Mouse (Mus musculus) intestine, postnatal 0 days (tissue): ENCODE data around the gene Slc22a14. TPM values are rescaled to one million over a fixed set of nuclear protein-coding genes. Genes with fewer than 3 reads are reported as not detected.

Experiments
- ATAC-seq: fragments of 200-750 bp; cut with Nextera tagmentation; 2 replicates; pipeline ENCODE4 v1.8.0; 2017; ENCODE audit warnings: mild to moderate bottlenecking, moderate TSS enrichment, moderate library complexity
- H3K27ac ChIP-seq: fragments of 300-500 bp; sonication (generic); 2 replicates; pipeline ENCODE4 v1.5.1; 2014; ENCODE audit warnings: mild to moderate bottlenecking, low read depth, low read length, moderate library complexity
- H3K27me3 ChIP-seq: fragments of 300-500 bp; sonication (generic); replicated peaks from 2 replicates; pipeline ENCODE4 v1.6.1; 2014; ENCODE audit warnings: low read length, mixed read lengths; ENCODE audit not compliant: control insufficient read depth, insufficient read depth
- H3K36me3 ChIP-seq: fragments of 300-500 bp; sonication (generic); 2 replicates; pipeline ENCODE4 v1.6.1; 2014; ENCODE audit warnings: mild to moderate bottlenecking, moderate library complexity; ENCODE audit not compliant: control insufficient read depth, insufficient read depth
- H3K4me1 ChIP-seq: fragments of 300-500 bp; sonication (generic); replicated peaks from 2 replicates; pipeline ENCODE4 v1.6.1; 2014; ENCODE audit warnings: antibody characterized with exemption, low read length, mixed read lengths; ENCODE audit not compliant: control insufficient read depth, insufficient read depth
- H3K4me2 ChIP-seq: fragments of 300-500 bp; sonication (generic); replicated peaks from 2 replicates; pipeline ENCODE4 v1.6.1; 2014; ENCODE audit warnings: low read depth, mild to moderate bottlenecking, moderate library complexity
- H3K4me3 ChIP-seq: fragments of 300-500 bp; sonication (generic); 2 replicates; pipeline ENCODE4 v1.5.1; 2014; ENCODE audit warnings: low read depth, low read length
- H3K9ac ChIP-seq: fragments of 300-500 bp; sonication (generic); 2 replicates; pipeline ENCODE4 v1.6.1; 2014; ENCODE audit warnings: mild to moderate bottlenecking, low read depth, low read length
- H3K9me3 ChIP-seq: fragments of 300-500 bp; sonication (generic); 2 replicates; pipeline ENCODE4 v1.6.1; 2016; ENCODE audit warnings: mixed run types; ENCODE audit not compliant: control insufficient read depth
- CTCF ChIP-seq: sonication (generic); IDR thresholded peaks from 2 replicates; pipeline ENCODE4 v1.5.1; 2016; ENCODE audit warnings: low read depth, mild to moderate bottlenecking, control low read depth, antibody characterized with exemption, moderate library complexity
- WGBS: fragments of 180-500 bp; shearing (Covaris S2); extraction: QIAGEN DNeasy Blood & Tissue Kit; methylation state at CpG from one replicate; pipeline ENCODE4 v1.1.7; 2014; 5-methylcytosine and 5-hydroxymethylcytosine counted together
- polyA plus RNA-seq: library from polyadenylated mRNA; unstranded; fragments of >200 nt; fragmentation: Nextera tagmentation; extraction: Ambion mirVana; gene quantifications from 2 replicates; pipeline ENCODE4 v1.2.1, GENCODE M21; 2015

Gene Slc22a14
- polyA plus RNA-seq, 1 experiment from 2014 or later: not detected

GRCm38 (mm10) chr9:119256161-119256560 is 109.2 kb downstream of the Slc22a14 start:
- H3K27ac ChIP-seq: no peak overlapping the region
- H3K4me2 ChIP-seq: no peak overlapping the region
- no peak for TF ChIP-seq CTCF
- no peaks in the 10 kb centered on the region for H3K4me1 ChIP-seq
- peaks cover 63% of the 10 kb centered on the region for H3K36me3 ChIP-seq
- H3K4me3 ChIP-seq: no peak overlapping the region
- H3K9ac ChIP-seq: no peak overlapping the region
- ATAC-seq: no peak
- H3K9me3 ChIP-seq: no peaks in the 10 kb centered on the region
- 97% methylated on average over 12 of the region's 12 CpGs for WGBS
- H3K27me3 ChIP-seq: no peaks in the 10 kb centered on the region

GRCm38 (mm10) chr9:119255096-119255495 is 110.3 kb downstream of the Slc22a14 start:
- Histone ChIP-seq H3K27ac (no peak overlapping the region), H3K4me1 (no peaks in the 10 kb centered on the region), H3K36me3 (peaks cover 68% of the 10 kb centered on the region), H3K4me2 (no peak overlapping the region), H3K9me3 (no peaks in the 10 kb centered on the region), H3K27me3 (no peaks in the 10 kb centered on the region), H3K9ac (no peak overlapping the region), H3K4me3 (no peak overlapping the region)
- no peak for TF ChIP-seq CTCF
- ATAC-seq: no peak
- 92% methylated on average over 1 of the region's 1 CpGs for WGBS

- ATAC-seq: no peak
- WGBS: 86% methylated on average over 2 of the region's 2 CpGs
- Histone ChIP-seq H3K27ac (no peak overlapping the region), H3K9ac (no peak overlapping the region), H3K9me3 (no peaks in the 10 kb centered on the region), H3K36me3 (peaks cover 71% of the 10 kb centered on the region), H3K4me1 (no peaks in the 10 kb centered on the region; the same call in 1 of the 2 replicates), H3K4me3 (no peak overlapping the region), H3K4me2 (no peak overlapping the region), H3K27me3 (no peaks in the 10 kb centered on the region)
- TF ChIP-seq CTCF: peak; percentile 25
Measured at GRCm38 (mm10) chr9:119254187-119254586, 111.2 kb downstream of the Slc22a14 start.

GRCm38 (mm10) chr9:119247996-119248395 is 117.4 kb downstream of the Slc22a14 start:
- WGBS: 59% methylated on average over 5 of the region's 5 CpGs
- ATAC-seq: no peak
- Histone ChIP-seq H3K4me2 (no peak overlapping the region), H3K4me3 (no peak overlapping the region), H3K4me1 (peaks cover 4% of the 10 kb centered on the region; the same call in 1 of the 2 replicates), H3K27ac (no peak overlapping the region), H3K9me3 (no peaks in the 10 kb centered on the region), H3K9ac (no peak overlapping the region), H3K36me3 (peaks cover 40% of the 10 kb centered on the region), H3K27me3 (no peaks in the 10 kb centered on the region)
- TF ChIP-seq CTCF: no peak

- Histone ChIP-seq H3K27me3 (no peaks in the 10 kb centered on the region), H3K4me1 (peaks cover 8% of the 10 kb centered on the region), H3K9me3 (no peaks in the 10 kb centered on the region), H3K9ac (no peak overlapping the region), H3K27ac (no peak overlapping the region), H3K4me3 (no peak overlapping the region), H3K4me2 (no peak overlapping the region), H3K36me3 (peaks cover 40% of the 10 kb centered on the region)
- ATAC-seq: no peak
- peak; percentile 51 for TF ChIP-seq CTCF
- 83% methylated on average over 5 of the region's 5 CpGs for WGBS
Measured at GRCm38 (mm10) chr9:119246826-119247225, 118.5 kb downstream of the Slc22a14 start.

GRCm38 (mm10) chr9:119243981-119244380 is 121.4 kb downstream of the Slc22a14 start:
- no peak overlapping the region for H3K9ac ChIP-seq
- peaks cover 29% of the 10 kb centered on the region for H3K36me3 ChIP-seq
- no peak for TF ChIP-seq CTCF
- peak overlapping the region; percentile 84 for H3K27ac ChIP-seq
- no peaks in the 10 kb centered on the region for H3K27me3 ChIP-seq
- ATAC-seq: peak; percentile 89
- H3K9me3 ChIP-seq: no peaks in the 10 kb centered on the region
- H3K4me3 ChIP-seq: no peak overlapping the region
- no peak overlapping the region; the same call in 1 of the 2 replicates for H3K4me2 ChIP-seq
- 48% methylated on average over 3 of the region's 3 CpGs for WGBS
- peaks cover 15% of the 10 kb centered on the region; the same call in 1 of the 2 replicates for H3K4me1 ChIP-seq
